Mouse (Mus musculus) adrenal gland, adult 18-20 months (tissue): ENCODE data around the gene Cdyl. TPM values are rescaled to one million over a fixed set of nuclear protein-coding genes. Genes with fewer than 3 reads are reported as not detected.

ENCODE experiments used
- DNase-seq, 2 experiments: peaks; one replicate each; pipeline ENCODE4 v3.0.0; 2021 to 2022; ENCODE audit warnings: low spot score in 2 of 2
- long read RNA-seq, 2 experiments: library from polyadenylated mRNA; stranded (forward); transcript quantifications; one replicate each; pipeline ENCODE4 v2.0.0; 2021
- total RNA-seq, 2 experiments: library from RNA; stranded (reverse); gene quantifications; 1 replicate in 1 of 2; 2 replicates in 1 of 2; pipeline ENCODE4 v1.2.3; 2021

Cdyl gene
- total RNA-seq: 10 to 100 TPM; 14.2 to 16.6 TPM
- long read RNA-seq, experiment 1, partial matches to known transcripts: 2 of 8 reads
- long read RNA-seq, experiment 1, other reads (novel, unspliced or antisense): 2 of 8 reads
- long read RNA-seq, experiment 2, transcript Cdyl-202 (7 exons, 3,575 nt): major isoform, 15 of 24 reads
- long read RNA-seq, experiment 2, partial matches to known transcripts: 2 of 24 reads
- long read RNA-seq, experiment 2, other reads (novel, unspliced or antisense): 7 of 24 reads

GRCm38 (mm10) chr13:35659406-35659985, at the start of gene Cdyl:
Gene Cdyl (plus strand): TSS chr13:35659833.
- DNase-seq: no peak

- peak in 1 of 2 experiments; percentile 15 for DNase-seq
These were observed 48.9 kb upstream of the Cdyl start for GRCm38 (mm10) chr13:35610718-35611117.

GRCm38 (mm10) chr13:35612506-35612905, 47.1 kb upstream of the Cdyl start:
- no peak for DNase-seq

- no peak for DNase-seq
These were observed 44.7 kb upstream of the Cdyl start for GRCm38 (mm10) chr13:35614832-35615479.

GRCm38 (mm10) chr13:35616524-35617099, 43.0 kb upstream of the Cdyl start:
- DNase-seq: no peak

GRCm38 (mm10) chr13:35619356-35619755, 40.3 kb upstream of the Cdyl start:
- DNase-seq: no peak

- DNase-seq: no peak
These were observed 38.9 kb upstream of the Cdyl start for GRCm38 (mm10) chr13:35620756-35621155.

GRCm38 (mm10) chr13:35624831-35625230, 34.8 kb upstream of the Cdyl start:
- DNase-seq: no peak

- no peak for DNase-seq
These were observed 34.1 kb upstream of the Cdyl start for GRCm38 (mm10) chr13:35625556-35625955.

- DNase-seq: no peak
These were observed 32.3 kb upstream of the Cdyl start for GRCm38 (mm10) chr13:35627319-35627718.

GRCm38 (mm10) chr13:35647132-35647823, 12.4 kb upstream of the Cdyl start:
- no peak for DNase-seq

- DNase-seq: no peak
These were observed 9.3 kb upstream of the Cdyl start for GRCm38 (mm10) chr13:35650284-35650872.

- DNase-seq: no peak
These were observed 6.8 kb upstream of the Cdyl start for GRCm38 (mm10) chr13:35652851-35653250.

- no peak for DNase-seq
These were observed 2.8 kb upstream of the Cdyl start for GRCm38 (mm10) chr13:35656853-35657252.

GRCm38 (mm10) chr13:35665456-35665855, 5.8 kb downstream of the Cdyl start:
- DNase-seq: no peak

GRCm38 (mm10) chr13:35669910-35670469, 10.4 kb downstream of the Cdyl start:
- DNase-seq: no peak

GRCm38 (mm10) chr13:35670875-35671274, 11.2 kb downstream of the Cdyl start:
- DNase-seq: no peak

- DNase-seq: no peak
These were observed 17.3 kb downstream of the Cdyl start for GRCm38 (mm10) chr13:35676921-35677320.

- no peak for DNase-seq
These were observed 17.9 kb downstream of the Cdyl start for GRCm38 (mm10) chr13:35677433-35678051.

- DNase-seq: no peak
These were observed 19.1 kb downstream of the Cdyl start for GRCm38 (mm10) chr13:35678691-35679090.
